Mouse (Mus musculus) liver (tissue): ENCODE measurements around the gene Acot13.
A peak's percentile ranks its signal among the peaks of the same experiment; 100 is the strongest.
"Not testable (repeated sequence)": the region's sequence is repeated elsewhere in the genome, so short reads cannot be mapped to it uniquely, and the experiment has no call there.

Source experiments
- DNase-seq: peaks from one replicate; pipeline ENCODE4 v3.0.0-alpha.2; 2020; ENCODE audit warnings: mixed read lengths

Acot13 gene

GRCm38 (mm10) chr13:24778706-24779380 lies 52.5 kb downstream of the Acot13 start:
- no peak for DNase-seq

- no peak for DNase-seq
These were observed 53.3 kb downstream of the Acot13 start for GRCm38 (mm10) chr13:24778026-24778425.

GRCm38 (mm10) chr13:24776146-24776844 lies 55.0 kb downstream of the Acot13 start:
- peak; percentile 59 for DNase-seq

DNA sequence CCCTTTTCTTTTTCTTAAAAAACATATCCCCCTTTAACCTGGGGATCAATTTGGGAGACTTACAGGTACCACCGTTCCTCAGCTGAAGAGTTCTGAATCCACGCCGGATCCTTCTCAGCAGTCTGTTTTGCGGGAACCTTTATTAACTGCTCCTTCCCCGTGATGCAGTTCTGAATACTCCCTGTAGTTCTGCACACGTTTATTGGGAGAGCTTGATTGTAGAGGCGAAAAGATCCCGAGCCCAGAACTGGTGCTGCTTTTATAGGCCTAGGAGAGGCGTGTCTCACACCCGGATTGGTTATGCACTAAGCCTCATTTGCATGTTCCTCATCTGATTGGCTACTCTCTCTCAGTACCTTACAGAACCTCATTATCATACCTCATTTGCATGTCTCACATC lies 59.9 kb downstream of the Acot13 start:
- DNase-seq: not testable (repeated sequence)
